Mouse (Mus musculus) adrenal gland, postnatal 4 days (tissue): ENCODE measurements around the gene Gm11213. TPM values are rescaled to one million over a fixed set of nuclear protein-coding genes. Genes with fewer than 3 reads are reported as not detected.
A peak's percentile ranks its signal among the peaks of the same experiment; 100 is the strongest.

Source experiments
- DNase-seq, 2 experiments: peaks; one replicate each; pipeline ENCODE4 v3.0.0; 2021 to 2022; ENCODE audit warnings: low spot score in 2 of 2, mixed read lengths in 2 of 2
- total RNA-seq, 2 experiments: library from RNA; stranded (reverse); gene quantifications; 2 replicates each; pipeline ENCODE4 v1.2.3; 2021

Gm11213 gene
- total RNA-seq, 2 experiments from 2014 or later, result not detected

- no peak for DNase-seq
These were observed 22.5 kb downstream of the Gm11213 start for GRCm38 (mm10) chr4:63582580-63582979.

- DNase-seq, result no peak
These were observed 25.0 kb downstream of the Gm11213 start for GRCm38 (mm10) chr4:63580078-63580477.

- DNase-seq, result no peak
These were observed 25.4 kb downstream of the Gm11213 start for GRCm38 (mm10) chr4:63579649-63580048.

GRCm38 (mm10) chr4:63572621-63573020 is 32.4 kb downstream of the Gm11213 start:
- DNase-seq, result no peak

GRCm38 (mm10) chr4:63570208-63570781 is 34.8 kb downstream of the Gm11213 start:
- no peak for DNase-seq

- no peak for DNase-seq
These were observed 35.7 kb downstream of the Gm11213 start for GRCm38 (mm10) chr4:63569322-63569721.

GRCm38 (mm10) chr4:63567712-63568390 is 37.2 kb downstream of the Gm11213 start:
- DNase-seq, result no peak

- no peak for DNase-seq
These were observed 42.3 kb downstream of the Gm11213 start for GRCm38 (mm10) chr4:63562742-63563141.

GRCm38 (mm10) chr4:63561861-63562675 is 43.0 kb downstream of the Gm11213 start:
- DNase-seq, result no peak

- peak in 1 of 2 experiments; percentile 22 for DNase-seq
These were observed 45.0 kb downstream of the Gm11213 start for GRCm38 (mm10) chr4:63560079-63560478.

- no peak for DNase-seq
These were observed 45.8 kb downstream of the Gm11213 start for GRCm38 (mm10) chr4:63559127-63559697.

- peak; percentile 57 to 73 for DNase-seq
These were observed 46.5 kb downstream of the Gm11213 start, which contains the start of gene Tmem268 for GRCm38 (mm10) chr4:63558407-63559081. TSS of gene Tmem268 (plus strand) at chr4:63558781.

- DNase-seq, result no peak
These were observed 47.7 kb downstream of the Gm11213 start for GRCm38 (mm10) chr4:63557124-63558059.

GRCm38 (mm10) chr4:63556665-63557064 is 48.4 kb downstream of the Gm11213 start:
- DNase-seq, result no peak

GRCm38 (mm10) chr4:63555111-63555510 is 50.0 kb downstream of the Gm11213 start:
- DNase-seq, result no peak

- DNase-seq, result no peak
These were observed 50.4 kb downstream of the Gm11213 start for GRCm38 (mm10) chr4:63554616-63555015.

GRCm38 (mm10) chr4:63553789-63554576 is 51.1 kb downstream of the Gm11213 start:
- DNase-seq, result no peak

GRCm38 (mm10) chr4:63552865-63553264 is 52.2 kb downstream of the Gm11213 start:
- no peak for DNase-seq

GRCm38 (mm10) chr4:63550908-63551307 is 54.2 kb downstream of the Gm11213 start:
- no peak for DNase-seq
